Mouse (Mus musculus): ENCODE measurements around the gene Ltn1. TPM values are rescaled to one million over a fixed set of nuclear protein-coding genes. Genes with fewer than 3 reads are reported as not detected.

The Ltn1 gene
- total RNA-seq (2021): 10 to 100 TPM; 24.1 to 25.0 TPM
- long read RNA-seq, experiment 1, full-length matches to known transcripts: 23 of 29 reads
- long read RNA-seq, experiment 1, partial matches to known transcripts: 5 of 29 reads
- long read RNA-seq, experiment 1, other reads (novel, unspliced or antisense): 1 of 29 reads
- long read RNA-seq, experiment 2, full-length matches to known transcripts: 17 of 21 reads
- long read RNA-seq, experiment 2, partial matches to known transcripts: 4 of 21 reads
- long read RNA-seq, experiment 2, other reads (novel, unspliced or antisense): 0 of 21 reads

GRCm38 (mm10) chr16:87432033-87432814 lies at the start of gene Ltn1:
Gene Ltn1, minus strand, starts transcription at chr16:87432612.
- DNase-seq: peak; percentile 96

- no peak for DNase-seq
Measured at GRCm38 (mm10) chr16:87470579-87470978, 38.2 kb upstream of the Ltn1 start.

DNA sequence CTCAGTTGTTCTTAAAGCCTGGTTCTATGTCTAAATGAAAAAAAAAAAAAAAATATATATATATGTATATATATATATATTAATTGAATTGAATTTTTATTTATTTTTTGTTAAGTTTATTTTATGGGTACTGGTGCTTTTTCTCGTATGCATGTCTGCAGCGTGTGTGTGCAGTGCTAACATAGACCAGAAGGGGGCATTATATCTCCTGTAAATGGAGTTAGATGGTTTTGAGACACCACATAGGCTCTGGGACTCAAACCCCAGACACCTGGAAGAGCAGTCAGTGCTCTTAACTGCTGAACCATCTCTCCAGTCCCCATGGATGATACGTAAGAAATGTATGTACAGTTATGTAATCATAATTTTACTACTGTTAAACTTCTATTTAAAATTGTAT lies 26.3 kb upstream of the Ltn1 start:
- DNase-seq: no peak

- no peak for DNase-seq
Measured at GRCm38 (mm10) chr16:87455180-87455611, 22.8 kb upstream of the Ltn1 start.

- DNase-seq: peak; percentile 92
Measured at GRCm38 (mm10) chr16:87454419-87455179, 22.2 kb upstream of the Ltn1 start, which contains the start of gene Usp16. Gene Usp16, plus strand, starts transcription at chr16:87454703.

GRCm38 (mm10) chr16:87453226-87453625 lies 20.8 kb upstream of the Ltn1 start:
- no peak for DNase-seq

GRCm38 (mm10) chr16:87445528-87445927 lies 13.1 kb upstream of the Ltn1 start:
- no peak for DNase-seq

DNA sequence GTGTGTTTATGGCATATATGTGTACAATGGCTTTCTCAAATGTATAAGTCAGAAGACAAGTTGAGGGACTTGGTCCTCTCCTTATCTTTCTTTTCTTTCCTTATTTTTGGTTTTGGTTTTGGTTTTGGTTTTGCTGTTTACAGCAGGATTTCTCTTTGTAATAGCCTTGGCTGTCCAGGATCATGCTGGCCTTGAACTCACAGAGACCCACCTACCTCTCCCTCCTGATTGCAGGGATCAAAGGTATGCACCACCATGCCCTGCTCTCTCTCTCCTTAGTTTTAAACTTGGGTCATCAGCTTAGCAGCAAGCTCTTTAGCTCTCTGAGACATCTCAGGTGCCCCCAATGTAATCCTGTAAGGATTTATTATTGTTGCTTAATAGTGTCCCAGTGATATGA lies 12.7 kb upstream of the Ltn1 start:
- DNase-seq: no peak

GRCm38 (mm10) chr16:87444071-87444470 lies 11.7 kb upstream of the Ltn1 start:
- DNase-seq: no peak

DNA sequence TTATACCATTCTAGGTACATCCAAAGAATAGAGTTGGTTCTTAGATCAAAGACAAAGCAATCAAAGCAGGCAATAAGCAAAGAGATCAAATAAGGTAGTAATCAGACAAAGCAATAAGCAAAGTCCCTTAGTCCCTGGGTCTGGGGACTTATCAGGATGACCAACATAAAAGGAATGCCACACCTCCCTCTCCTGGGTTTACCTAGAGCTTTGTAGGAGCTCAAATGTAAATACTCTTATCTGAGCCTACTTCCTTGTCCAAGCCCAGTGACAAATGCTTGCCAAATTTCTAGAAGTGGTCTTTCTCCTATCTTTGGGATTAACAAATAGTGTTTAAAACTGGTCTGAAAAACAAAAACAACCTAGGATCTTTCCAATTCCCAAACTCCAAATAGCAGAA lies 10.8 kb upstream of the Ltn1 start:
- DNase-seq: no peak

DNA sequence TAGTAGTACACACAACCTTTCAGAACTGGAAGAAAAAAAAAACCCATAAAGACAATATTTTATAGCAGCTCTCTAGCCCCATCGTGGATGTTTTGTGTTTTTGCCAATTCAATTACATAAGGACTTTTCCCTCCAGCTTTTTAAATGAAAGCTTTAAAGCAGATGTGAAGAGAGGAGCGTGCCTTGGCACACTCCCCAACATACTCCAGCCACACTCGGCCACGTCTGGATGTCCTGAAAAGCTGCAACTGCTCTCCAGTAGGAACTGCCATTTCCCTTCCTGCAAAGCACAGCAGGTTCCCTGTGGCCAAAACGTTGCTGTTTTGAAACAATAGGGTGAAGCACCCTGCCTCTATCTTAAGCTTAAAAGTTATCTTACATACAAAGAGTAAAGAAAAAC lies 9.9 kb upstream of the Ltn1 start:
- no peak for DNase-seq

DNA sequence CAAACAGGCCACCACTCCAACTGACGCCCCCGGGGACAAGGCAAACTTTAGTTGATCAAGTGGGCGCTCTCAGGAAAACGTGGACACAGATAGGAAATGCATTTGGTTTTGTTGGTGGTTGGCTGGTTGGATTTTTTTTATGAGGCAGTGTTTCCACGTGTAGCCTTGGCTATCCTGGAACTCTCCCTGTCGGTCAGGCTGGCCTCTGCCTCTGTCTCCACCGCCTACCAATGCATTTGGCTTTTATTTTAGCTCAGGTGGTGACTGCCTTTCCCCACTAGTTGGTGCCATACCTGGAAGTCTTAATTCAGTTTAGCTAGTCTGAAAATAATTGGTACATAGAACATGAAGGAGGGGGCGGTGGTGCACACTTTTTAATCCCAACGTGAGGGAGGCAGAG lies 8.7 kb upstream of the Ltn1 start:
- no peak for DNase-seq

GRCm38 (mm10) chr16:87440184-87440686 lies 7.8 kb upstream of the Ltn1 start, which contains the start of gene Rwdd2b:
Gene Rwdd2b, minus strand, starts transcription at chr16:87440573.
- DNase-seq: peak; percentile 93

GRCm38 (mm10) chr16:87438697-87439096 lies 6.3 kb upstream of the Ltn1 start:
- no peak for DNase-seq

- DNase-seq: no peak
Measured at GRCm38 (mm10) chr16:87437096-87437495, 4.7 kb upstream of the Ltn1 start.

- DNase-seq: no peak
Measured at GRCm38 (mm10) chr16:87435411-87436205, 3.2 kb upstream of the Ltn1 start.

- DNase-seq: no peak
Measured at GRCm38 (mm10) chr16:87434946-87435345, 2.5 kb upstream of the Ltn1 start.

DNA sequence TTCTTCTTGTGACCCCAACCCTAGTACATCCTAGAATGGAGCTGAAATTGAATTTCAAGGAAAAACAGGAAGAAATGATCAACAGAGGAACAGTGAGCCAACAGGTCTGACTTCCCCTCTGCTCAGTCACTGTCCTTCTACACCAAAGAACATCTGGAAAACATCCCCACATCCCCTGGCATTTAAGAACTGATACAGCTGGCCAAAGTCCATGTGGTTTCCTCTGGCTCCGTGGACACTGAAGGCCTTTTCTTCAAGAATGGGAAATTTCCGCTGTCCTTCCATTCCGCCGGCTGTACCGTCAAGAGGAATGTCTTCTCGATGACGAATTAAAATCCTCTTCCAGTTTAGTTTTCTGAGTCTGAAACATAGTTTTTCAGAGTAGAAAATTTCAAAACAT lies 1.9 kb upstream of the Ltn1 start:
- no peak for DNase-seq

DNA sequence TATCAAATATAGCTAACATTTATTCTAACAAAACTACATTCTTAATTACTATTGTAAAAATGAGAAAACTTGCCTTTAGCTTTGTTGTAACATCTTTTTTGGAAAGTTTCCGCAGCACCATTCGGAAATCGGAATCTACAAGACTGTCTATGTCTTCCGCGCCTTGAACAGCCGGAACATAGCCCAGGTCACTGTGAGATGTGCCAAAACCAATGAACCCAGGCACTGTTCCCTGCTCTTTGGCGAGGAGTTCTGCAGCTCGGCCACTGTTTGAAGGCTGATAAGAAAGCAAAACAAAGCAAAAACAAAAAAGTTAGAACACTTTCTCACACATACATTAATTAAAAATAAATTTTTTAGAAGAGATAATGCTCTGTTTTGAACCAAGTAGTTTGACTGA lies 4.9 kb downstream of the Ltn1 start:
- no peak for DNase-seq

- no peak for DNase-seq
Measured at GRCm38 (mm10) chr16:87420662-87421061, 11.8 kb downstream of the Ltn1 start.

- DNase-seq: no peak
Measured at GRCm38 (mm10) chr16:87405001-87405400, 27.4 kb downstream of the Ltn1 start.
